Mouse (Mus musculus) urinary bladder, postnatal 36 days (tissue): ENCODE results near the gene Eml6.
"Not testable (repeated sequence)": the region's sequence is repeated elsewhere in the genome, so short reads cannot be mapped to it uniquely, and the experiment has no call there.

Experiments used
- DNase-seq, 2 experiments: peaks; one replicate each; pipeline ENCODE4 v3.0.0; 2022; ENCODE audit warnings: low spot score in 2 of 2, mixed read lengths in 1 of 2

The Eml6 gene

DNA sequence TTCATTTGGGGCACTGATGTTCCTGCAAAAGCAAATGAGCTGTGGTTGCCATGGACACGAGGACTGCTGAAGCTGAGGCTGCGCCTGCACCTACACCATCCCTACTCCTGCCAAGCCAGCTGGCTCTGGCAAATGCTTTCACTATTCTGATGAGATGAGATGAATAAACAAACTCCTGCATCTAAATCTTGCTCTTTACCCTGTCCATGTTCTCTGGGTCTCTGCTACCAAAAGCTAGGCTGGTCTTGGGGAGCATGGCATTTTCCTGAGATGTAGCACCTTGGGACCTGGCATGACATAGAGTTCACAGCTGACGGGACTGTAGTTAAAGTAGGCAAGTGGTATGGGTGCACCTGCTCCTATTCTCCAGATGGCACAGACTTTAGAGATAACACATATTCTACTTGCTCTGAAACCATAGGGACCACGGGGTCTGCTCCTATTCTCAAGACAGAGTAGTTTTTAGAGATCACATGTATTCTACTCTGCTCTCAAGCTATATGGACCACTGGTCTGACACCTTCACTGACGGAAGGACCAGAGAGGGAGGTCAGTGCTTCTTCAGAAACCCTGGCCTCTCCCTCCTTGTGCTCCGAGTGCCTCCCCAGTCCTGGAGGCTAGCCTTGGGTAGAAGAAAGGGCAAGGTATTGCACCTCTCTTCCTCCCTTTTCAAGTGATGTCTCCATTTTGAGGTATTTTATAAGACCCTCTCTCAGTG is 236.8 kb downstream of the Eml6 start:
- DNase-seq = no peak

- no peak for DNase-seq
These were observed 237.3 kb downstream of the Eml6 start for GRCm38 (mm10) chr11:29788499-29788898.

DNA sequence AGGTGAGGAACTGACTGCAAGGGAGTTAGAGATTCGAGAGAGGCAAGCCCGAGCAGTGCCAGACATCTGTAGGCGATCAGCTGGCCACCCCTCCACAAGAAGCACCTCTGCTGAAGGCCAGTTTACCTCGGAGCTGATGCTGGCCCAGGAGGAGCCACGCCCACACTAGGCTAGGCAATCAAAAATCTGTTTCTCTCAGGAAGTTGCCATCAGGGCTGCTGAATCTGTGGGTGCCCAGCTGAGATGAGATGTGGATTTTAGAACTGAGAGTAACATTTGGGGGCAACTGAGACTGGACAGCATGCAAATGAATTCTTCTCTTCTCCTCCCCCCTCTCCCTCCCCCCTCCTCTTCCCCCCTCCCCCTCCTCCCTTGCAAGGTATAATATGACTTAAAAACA is 238.4 kb downstream of the Eml6 start:
- no peak for DNase-seq

DNA sequence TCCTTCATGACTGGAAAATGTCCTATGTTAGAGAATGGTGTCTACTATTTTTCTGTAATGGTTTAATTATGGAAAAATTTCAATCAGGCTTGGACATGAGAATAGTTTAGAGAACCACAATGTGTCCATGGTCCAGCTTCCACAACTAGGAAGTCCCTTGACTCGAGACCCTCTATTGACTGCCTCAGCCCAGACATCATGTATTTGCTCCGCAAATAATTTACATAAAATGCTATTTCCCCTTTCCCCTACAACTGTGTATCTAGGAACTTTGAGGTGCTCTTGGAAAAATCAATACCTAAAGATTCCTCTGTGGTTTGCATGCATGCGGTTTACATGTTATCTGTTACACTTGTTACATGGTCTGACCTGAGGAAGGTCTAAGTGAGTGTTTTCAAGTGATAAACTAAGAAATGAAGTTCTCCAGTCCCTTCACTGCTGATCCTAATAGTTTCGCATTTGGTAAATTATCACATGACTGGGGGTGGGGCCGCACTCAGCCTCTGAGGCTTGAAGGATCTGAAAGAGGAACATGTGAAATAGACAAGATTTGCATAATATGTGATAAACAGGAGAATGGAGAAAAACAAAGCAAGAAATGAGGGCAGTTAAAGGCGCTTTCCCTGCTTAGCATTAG is 239.1 kb downstream of the Eml6 start:
- DNase-seq = no peak

DNA sequence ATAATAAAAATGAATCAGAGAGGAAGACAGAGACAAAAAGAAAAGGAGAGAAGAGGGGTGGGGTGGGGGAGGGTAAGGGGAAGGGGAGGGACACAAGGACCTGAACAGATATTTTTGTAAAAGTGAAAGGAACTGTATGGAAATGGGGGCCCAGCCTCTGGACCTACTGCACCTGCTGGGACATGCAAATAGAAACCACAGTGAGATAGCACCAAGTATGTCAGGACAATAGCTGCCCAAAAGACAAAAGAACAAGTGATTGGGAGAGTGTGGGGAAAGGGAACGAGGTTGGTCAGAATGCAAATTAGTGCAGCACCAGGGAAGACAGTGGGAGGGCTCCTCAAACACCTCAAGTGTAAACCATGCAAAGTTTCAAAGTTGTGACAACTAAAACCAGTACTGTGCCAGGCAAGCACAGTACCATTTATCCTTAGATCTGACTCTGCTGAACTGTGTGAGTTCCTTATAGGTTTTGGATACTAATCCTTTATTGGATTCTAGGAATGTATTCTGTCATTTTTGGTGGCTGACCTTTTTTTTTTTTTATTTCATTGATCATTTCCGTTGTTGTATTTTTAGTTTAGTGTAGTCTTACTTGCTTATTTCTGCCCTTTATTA is 246.3 kb downstream of the Eml6 start:
- DNase-seq = no peak

- no peak for DNase-seq
These were observed 246.9 kb downstream of the Eml6 start for GRCm38 (mm10) chr11:29778936-29779335.

DNA sequence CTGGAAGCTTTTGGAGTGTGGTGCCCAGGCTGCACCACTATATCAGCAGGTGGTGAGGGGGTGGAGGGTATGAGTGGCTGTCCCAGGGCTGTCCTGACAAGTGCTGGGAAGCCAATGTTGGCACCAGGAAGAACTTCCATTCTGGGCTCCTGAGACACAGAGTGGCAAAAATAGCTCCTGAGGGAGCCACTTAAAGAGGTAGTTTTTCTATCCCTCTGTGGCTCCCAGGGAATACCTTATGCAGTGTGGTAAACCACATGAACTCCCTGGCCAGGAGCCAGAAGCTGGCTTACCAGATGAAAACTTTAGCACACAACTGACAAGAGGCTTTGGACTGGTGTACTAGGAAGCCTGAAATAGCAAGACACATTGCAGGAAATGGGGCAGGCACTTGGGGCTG is 247.9 kb downstream of the Eml6 start:
- peak in 1 of 2 experiments; percentile 20 for DNase-seq

DNA sequence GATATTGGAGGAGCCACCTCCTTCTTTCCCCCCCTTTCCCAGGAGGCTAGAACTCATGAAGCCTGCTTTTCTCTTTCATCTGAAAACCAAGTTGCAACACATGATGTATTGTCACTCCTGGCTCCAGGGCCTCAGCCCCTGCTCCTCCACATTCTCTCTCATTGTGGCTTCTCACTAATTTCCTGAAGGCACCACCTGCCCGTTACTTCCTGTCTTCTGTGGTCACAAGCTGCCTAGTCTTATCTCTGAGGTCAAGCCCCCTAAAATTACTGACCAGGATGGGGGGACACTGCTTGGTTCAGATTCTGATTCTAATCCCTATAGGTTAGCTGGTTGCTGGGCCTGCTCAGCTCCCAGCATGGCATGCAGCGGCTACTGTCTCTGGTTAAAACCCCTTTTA is 251.1 kb downstream of the Eml6 start:
- no peak for DNase-seq

- DNase-seq = no peak
These were observed 251.5 kb downstream of the Eml6 start for GRCm38 (mm10) chr11:29774296-29774695.

- DNase-seq = peak; percentile 68 to 75
These were observed 253.6 kb downstream of the Eml6 start for GRCm38 (mm10) chr11:29772279-29772678.

GRCm38 (mm10) chr11:29770666-29771400 is 255.0 kb downstream of the Eml6 start:
- no peak for DNase-seq

DNA sequence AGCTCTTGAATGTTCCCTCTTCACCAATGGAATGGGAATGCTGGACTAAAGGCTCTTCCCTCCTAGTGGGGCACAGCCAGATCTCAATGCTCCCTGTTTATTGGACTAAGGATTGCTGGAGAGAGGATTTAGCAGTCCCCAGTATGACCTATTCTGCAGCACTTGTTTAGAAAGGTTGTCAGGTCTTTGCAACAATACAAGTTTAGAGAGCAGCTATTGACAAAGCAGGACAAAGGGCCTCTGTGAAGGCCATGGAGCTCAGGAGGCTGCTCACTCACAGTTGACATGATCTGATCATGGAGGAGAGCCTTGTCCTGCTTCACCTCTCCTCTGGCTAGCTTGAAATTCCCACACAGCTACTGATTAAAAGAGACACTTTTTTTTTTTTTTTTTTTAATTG is 257.3 kb downstream of the Eml6 start:
- DNase-seq = no peak

DNA sequence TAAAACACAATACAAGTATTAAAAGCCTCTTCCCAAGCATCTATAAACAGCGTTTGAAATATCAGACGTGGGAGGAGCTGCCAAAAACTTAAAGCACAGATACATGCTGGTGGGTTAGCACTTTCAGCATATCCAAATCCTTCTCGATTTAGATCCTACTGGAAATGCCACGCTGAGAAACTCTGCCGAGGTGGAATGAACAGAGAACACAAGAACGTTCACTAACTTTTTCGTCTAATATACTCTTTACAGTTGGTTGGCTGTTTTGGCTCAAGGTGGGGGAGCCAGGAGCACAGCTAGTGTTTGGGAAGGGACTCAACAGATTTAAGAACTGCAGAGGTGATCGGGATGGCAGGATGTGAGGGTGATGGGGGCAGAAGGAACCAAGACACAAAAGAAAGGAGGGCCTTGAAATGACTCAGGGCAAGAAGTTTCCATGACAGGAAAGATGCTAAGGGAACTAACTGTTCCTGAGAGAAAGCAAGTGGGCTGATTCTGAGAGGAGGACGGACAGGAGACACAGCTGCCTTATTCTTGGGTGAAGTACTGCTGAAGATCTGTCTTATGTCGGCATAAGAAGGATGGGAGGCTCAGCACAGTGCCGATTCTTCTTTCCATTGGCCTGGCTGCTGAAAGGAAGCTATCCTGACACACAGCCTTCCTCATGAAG is 259.4 kb downstream of the Eml6 start:
- no peak for DNase-seq

DNA sequence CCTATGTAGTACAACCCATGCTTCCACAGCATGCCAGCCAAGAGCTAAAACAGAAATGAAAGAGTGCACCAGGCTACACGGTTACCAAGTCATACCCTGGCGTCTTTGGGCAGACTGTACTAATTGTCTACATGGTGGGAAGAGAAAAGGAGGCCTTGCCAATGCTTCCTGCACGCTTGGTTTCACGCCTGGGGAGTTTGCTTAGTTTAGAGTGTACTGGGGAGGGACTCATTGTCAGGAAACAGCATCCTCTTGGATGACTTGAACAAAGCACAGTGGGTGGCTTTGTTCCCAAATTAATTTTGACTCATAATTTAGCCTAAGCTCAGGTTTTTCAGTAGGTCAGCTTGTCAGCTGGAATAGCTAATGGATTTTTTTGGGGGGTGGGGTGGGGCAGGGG is 260.8 kb downstream of the Eml6 start:
- DNase-seq = no peak

DNA sequence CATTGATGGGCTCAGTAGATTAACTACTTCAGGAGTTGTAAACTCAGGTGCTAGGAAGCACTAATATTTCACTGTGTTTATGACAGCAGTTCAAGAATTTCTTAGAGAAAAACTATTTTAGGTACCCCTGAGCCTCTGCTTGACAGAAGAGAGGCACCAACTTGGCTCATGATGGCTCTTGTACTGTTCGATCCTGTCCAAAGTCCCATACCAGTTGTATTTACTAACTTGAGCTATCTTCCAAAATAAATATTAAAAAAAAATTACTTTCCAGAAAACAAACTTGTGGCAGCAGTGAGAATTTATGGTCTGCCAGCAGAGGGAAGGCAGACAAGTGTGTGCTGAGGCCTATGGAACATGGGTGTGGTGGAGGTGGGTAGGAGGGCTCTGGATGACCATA is 263.1 kb downstream of the Eml6 start:
- DNase-seq = no peak

DNA sequence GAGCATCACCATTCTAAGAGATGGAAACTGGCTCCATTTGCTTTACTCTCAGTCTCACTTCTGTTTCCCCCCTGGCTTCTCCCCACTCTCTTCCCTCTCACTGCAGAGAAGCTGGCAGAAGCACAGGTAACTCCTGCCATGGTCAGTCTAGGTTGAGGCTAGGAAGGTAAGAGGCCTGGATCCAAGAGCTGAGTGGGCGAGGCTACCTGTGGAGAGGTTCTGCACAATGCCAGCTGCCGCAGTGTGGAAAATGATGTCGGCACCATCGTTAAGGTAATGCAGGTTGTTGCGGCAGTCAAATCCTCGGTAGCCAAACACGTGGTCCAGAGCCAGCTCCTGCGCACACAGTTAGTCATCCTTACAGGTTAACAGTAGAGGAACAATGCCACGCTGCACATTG is 264.4 kb downstream of the Eml6 start:
- no peak for DNase-seq

DNA sequence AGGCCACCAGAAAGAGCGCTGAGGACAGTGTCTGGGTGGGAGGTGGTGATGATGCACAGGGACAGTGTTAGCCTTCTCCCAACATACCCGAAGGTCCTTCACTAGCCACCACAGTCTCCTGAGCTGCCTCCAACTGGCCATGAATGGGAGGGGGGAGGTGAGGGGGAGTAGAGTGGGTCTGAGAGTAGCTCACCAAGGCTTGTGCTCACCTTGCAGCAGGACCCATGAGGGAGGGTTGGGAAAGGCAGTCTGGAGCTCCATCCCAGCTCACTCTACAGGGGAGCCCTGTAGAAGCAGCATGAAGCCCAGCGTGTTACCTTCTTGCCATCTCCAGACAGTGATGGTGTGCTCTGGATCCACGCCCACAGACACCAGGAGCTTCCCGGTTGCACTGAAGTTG is 267.2 kb downstream of the Eml6 start:
- no peak for DNase-seq

- not testable (repeated sequence) for DNase-seq
These were observed 269.8 kb downstream of the Eml6 start for GRCm38 (mm10) chr11:29756007-29756406.

GRCm38 (mm10) chr11:29751648-29752611 is 273.9 kb downstream of the Eml6 start:
- no peak for DNase-seq

GRCm38 (mm10) chr11:29751013-29751412 is 274.8 kb downstream of the Eml6 start:
- DNase-seq = no peak

DNA sequence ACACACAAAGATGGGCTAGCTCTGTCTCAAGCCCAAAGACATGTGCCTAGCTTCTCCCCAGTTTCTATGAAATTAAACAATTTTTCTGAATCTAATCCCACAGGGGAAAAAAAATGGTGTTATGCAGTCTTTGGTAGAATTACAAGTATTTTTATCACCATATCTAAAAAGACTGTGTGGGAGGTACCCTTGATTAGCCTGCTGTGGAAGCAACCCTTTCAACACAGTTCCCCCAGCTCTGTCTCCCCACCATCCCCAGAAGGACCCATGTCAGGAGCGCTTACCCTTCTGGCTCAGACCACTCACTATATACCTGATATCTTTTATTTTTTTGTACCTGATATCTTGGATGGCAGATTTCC is 276.4 kb downstream of the Eml6 start:
- no peak for DNase-seq
